Mouse (Mus musculus) right cerebral cortex, adult 18-20 months (tissue): ENCODE measurements at regions not wholly inside any gene's neighbourhood (a gene's known extent, or its start where the extent isn't known, plus 50 kb on each side); places are given as distances from the start of the nearest gene placed in this dataset.

Source experiments
- DNase-seq: peaks from one replicate; pipeline ENCODE4 v3.0.0; 2022; ENCODE audit warnings: mixed read lengths

DNA sequence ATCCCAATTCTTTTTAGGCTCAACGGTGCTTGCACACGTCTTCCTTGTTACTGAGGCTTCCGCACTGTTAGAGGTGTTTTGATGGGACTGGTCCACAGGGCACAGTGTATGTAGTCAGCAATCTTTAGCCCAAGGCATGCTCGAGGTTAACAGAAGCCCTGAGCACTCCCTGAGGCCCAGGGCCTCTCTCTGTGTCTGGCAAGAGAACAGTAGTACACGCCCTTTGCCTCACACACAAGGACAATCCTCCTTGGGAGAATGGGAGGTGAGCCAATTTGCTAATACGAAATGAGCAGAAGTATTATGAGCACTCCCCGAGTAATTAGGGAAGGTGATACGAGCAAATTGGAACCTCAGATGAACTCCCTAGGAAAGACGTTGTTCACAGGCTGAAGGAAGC is 136.5 kb upstream of the Arglu1 start:
- DNase-seq, result no peak

DNA sequence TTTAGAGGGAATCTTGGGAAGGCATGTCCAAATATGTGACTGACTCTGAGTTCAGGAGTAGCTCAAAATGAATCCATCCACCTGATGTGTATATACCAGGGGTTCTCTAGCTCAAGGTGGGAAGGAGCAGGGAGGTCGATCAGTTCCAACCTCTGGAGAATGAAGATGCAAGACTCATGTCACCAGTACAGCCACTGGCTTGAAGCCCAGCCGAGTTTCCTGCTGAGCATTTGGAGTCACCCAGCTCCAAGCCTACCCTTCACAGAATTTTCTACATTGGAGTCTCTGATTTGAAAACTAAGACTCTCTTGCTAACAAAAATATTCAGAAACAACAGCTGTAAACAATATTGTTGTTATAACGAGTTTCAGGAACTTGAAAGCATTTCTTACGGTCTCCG is 134.6 kb upstream of the Arglu1 start:
- DNase-seq, result no peak

DNA sequence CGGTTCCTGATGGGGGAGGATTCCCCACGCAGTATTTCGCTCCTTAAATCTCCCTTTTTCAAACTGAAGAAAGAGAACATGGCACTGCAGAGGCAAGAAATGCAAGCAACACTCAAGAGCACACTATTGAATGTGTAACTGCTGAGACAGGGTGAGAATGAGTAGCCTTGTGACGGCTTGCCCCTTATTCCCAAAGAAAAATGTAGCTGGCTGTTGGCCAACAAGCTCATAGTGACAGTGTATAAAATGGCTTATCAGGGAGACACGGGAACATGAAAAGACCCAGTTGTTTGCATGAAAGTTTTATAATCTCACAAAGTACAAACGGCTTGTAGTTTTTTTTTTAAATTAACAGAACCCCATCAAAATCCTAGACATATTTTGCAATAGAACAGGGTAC is 130.8 kb upstream of the Arglu1 start:
- no peak for DNase-seq

DNA sequence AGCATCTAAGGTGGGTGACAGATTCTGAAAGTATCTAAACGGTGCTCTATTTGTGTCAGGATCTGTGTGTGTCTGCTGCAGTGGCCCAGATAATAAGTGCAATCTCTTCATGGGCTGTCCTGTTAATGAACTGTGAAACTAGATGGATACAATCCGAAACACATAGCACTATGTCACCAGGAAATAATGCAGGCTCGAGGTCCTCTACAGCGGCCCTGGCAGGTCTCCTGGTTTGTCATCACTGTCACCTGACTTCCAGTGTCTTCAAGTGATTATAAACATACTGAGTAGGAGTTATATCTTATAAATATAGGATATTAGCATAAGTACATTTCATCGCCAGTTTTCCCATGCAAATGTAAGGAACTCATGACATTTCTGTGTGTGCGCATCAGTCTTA is 130.3 kb upstream of the Arglu1 start:
- DNase-seq, result no peak

DNA sequence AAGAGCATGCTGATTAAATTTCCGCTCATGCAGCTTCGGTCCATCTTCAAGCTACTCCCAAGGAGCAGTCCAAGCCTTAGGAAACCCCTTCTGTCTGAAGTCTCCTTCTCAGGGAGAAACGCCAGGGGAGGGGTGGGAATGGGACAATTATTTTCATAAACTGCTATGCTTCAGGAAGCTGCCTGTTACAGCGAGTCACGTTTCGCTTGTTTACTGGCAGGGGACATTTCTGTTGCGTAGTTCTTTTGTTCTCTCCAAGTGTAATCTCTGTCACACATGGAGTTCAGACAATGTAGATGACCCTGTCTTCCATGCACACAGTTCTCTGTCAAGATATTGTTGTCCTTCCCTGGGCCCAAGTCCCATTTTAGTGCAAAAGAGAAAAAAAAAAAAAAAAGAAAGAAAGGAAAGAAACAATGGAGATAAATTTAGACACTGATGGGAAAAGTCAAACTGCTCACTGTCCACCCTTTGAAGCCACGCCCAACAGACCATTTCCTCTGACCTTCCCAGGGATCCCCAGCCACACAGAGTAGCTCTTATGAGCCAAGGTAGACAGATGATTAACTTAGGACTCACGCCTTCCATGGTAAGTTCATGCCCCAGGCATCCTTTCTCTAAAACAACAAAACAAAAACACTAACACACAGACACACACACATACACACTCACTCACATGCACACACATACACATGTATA is 129.1 kb upstream of the Arglu1 start:
- no peak for DNase-seq

DNA sequence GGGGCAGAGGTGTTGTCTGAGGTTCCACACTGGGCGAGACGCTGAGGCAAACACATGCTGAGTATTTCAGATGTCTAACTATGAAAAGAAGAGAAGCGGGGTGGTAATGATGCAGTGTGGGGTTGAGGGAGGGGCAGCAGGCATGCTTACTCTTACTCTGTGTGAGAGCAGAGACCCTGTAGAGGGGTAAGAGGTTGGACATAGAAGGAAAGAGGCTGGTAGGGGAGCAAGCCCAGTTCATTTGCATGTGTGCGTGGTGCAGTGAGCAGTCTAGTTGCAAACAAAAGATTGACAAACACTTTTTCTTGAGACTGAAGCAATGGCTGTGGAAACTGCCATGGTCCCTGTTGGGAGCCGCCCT is 122.5 kb upstream of the Arglu1 start:
- no peak for DNase-seq

DNA sequence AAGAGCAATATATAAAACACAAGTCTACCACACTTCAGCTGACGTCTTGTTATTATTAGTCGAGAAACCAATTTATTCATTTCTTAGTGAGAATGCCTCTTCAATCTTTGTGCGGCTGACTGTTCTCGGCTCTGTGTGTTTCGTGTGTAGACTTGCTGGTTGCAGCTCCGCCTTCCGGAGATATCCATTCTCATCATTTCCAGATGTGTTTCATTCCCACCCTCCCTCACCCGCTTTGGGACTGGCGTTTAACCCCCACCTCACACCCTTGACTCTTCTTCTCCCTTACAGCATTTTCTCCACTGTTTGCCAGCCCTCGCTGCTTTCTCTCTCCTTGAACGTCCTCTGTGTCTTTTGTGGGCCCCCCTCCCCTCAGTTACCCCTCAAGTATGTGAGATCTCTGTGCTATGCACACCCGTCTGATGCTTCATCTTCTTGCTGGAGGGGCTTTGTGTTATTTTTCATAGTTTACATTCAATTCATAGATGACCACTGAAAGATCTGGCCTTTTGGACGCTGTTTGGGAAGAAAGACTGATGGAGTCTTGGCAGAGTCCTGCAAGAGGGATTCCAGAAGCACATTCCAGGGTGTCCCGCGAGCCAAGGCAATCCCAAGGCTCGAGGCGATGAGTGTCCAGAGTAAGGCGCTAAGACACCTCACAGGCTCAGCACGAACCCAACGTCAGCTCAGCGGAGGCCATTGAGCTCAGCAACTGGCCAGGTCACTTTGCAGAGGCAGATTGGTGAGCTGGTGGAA is 121.9 kb upstream of the Arglu1 start:
- DNase-seq, result no peak

DNA sequence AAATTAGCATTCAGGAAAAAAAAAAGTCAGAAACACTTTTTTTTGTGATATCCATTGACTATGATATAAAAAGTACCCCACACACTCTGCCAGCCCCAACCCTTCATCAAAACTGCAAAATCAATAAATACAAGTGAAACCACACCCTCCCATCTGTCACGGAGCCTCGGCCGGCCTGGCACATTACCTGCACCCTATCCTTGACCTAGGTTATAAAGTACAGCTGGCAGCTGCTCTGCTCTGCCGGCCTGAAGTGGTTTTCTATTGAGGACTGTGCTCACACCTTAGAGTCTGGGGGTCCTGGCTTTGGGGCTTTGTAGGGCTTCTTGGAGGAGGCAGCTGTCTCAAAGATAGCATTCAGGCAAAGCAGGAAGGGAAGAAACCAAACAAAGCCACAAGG is 120.6 kb upstream of the Arglu1 start:
- no peak for DNase-seq

DNA sequence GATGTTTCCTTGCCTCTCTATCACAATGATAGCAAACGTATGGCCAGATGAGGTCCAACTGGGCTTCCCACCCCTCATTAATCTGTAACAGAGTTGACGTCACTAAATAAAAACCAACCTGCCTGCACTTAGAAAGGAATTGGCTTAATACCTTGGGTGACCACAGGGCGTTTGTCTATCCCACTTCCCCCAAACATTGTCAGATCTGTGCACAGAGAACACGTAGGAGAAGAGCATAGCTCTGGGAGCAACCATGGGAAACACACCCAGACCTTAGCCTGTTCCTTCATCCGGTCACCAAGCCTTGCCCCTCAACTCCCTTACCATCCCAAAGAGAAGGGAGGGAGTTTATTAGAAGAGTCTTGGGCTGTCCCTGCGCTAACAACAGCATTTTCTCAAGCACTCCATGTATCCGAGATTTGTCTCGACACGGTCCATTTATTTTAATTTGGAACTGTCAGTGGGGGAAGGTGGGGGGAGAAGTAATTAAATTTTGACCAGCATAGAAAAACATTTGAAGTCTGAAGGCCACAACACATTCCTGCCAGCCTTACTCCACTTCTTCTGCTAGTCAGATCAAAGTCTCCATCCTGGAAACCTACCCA is 119.6 kb upstream of the Arglu1 start:
- no peak for DNase-seq

DNA sequence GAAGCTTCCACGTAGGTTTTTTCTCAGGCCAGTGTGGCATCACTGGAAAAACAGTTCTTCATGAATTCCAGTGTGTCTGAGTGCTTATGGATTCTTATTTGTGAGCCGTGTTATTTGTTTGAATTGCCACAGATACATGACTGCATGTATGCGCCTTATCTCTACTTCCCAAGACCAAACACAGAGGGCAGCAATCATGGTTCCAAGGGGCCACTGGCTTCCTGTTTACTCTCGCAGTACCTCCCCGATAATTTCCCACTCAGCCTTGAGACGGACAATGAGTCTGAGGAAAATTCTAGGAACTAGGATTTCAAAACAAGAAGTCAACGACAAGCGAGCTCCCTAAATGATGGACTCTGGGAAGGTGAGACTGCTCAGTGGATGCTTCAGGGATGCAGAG is 119.0 kb upstream of the Arglu1 start:
- no peak for DNase-seq

DNA sequence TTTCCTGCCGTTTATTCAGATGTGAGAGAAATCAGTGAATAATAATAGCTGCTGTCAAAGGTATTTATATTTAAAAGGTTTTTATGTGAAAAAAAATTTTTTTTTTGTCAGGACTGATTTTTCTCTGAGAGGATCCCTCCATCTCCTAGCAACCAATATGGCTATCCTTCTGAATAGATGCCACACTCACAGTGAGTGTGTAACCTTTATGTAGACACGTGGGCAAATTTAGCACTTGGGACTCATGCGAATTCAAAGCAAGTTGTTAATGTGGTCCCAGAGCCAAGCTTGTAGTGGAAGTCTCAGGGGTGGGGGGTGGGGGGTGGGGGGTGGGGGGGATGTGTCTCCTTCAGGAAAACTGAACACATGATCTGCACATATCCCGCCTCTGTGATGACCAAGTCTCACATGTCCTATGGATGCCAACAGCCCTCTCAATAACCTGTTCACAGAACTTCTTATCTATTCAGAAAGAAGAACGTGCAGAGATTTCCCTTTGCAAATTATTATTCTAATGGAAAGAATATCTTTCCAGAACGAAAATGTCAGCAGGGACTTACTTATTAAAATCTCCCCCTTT is 112.5 kb upstream of the Arglu1 start:
- DNase-seq, result no peak

DNA sequence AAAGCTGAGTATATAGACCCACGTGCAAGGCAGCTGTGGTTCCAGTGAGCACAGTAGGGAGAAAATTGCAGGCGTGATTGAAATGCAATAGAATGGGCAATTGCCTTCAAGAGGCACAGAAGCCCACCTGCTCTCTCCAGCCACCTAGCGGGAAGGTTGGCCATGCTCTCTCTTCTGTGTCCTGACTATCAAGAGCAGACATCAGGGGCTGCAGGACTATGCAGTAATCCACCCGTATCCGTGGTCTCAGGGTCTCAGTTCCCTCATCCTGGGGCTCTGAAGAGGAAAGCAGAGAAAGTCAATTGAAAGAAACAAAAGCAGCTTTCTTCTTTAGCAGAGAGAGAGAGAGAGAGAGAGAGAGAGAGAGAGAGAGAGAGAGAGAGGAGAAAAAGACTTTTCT is 112.0 kb upstream of the Arglu1 start:
- no peak for DNase-seq

DNA sequence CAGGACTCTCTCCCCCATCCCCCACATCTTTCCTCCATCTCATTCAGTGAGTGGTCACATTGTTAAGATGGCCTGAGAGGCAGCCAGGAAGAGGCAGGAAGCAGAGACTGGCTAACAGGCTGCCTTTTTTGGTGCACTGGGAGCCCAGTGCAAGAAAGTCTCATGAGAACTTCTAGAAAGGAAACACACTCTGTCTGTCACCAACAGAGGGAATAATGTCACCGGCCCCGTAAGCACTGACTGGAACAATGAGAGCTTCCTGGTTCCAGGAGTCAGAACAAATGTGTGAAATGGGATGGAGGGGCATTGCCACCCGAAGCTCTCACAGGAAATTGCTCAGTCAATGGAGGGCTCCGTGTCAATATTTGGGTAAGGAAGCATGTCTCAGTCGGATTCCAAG is 111.3 kb upstream of the Arglu1 start:
- no peak for DNase-seq

DNA sequence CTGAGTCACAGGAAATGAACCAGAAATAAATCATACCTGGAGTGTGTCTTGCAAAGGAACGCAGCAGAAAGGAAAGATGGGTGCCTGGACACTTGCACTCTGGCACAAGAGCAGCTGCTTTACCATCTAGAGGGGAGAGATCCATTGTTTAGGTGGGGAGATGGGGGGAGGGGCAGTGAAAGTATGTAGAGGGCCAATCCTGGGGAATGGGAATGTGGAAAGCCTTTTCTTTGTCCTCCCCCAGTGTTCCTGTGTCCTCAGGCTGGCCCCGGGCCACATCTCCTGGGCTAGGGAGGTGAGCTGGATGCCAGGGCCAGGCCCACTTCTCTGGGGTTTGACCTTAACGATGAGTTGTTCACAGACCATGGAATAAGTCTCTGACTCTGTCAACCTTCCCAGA is 107.2 kb upstream of the Arglu1 start:
- DNase-seq, result no peak

DNA sequence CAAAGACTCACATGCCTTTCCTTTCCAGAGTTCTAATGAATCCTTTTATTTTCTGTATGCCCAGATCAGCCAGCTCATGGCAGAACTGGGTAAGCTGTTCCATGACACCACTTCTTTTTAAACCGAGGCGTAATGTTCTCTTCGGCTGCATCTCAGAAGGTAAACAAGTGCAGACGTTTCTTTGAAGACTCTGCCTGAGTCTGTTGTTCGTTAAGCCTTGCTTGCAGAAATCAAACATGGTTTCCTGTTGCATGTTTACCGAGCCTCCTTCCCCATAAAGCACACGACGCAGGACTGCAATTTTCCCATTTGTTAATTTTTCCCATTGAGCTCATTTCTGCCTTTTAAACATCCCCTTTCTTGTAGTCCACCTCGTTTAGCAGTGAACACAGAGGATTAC is 106.6 kb upstream of the Arglu1 start:
- no peak for DNase-seq

DNA sequence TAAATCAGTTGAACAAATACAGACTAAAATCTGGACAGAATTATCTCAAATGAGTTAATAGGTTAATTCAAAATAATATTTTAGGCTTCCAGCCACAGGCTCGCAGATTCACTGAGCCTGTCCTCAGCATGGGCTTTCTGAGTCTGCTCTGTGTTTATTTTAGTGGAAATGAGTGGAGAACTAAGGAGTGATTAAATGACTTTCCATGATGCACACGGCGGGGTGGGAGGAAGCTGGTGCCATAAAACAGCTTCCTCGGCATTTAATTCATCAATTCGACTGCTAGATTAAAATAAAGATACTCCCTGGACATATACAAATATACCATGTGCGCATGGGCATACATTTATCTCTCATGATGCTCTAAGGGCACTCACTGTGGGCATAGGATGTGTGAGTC is 104.4 kb upstream of the Arglu1 start:
- DNase-seq, result no peak

DNA sequence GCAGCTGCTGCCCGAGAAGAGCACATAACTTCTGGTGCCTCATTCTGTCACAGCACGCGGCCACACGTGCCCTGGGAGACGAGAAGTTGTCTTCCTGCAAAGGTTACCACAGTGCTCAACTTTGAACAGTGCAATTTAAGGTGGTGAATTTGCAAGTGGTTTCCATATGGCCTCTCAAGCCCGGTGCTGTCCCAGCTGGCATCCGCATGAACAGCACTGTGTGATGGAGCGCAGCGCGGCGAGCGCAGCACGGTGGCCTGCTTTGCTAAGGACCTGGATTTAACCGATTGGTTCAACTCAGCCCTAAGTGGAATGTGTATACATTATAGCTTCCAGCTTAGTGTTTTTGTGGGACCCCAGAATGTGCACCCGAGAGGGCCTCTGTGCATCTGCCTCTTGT is 89.6 kb upstream of the Arglu1 start:
- no peak for DNase-seq

DNA sequence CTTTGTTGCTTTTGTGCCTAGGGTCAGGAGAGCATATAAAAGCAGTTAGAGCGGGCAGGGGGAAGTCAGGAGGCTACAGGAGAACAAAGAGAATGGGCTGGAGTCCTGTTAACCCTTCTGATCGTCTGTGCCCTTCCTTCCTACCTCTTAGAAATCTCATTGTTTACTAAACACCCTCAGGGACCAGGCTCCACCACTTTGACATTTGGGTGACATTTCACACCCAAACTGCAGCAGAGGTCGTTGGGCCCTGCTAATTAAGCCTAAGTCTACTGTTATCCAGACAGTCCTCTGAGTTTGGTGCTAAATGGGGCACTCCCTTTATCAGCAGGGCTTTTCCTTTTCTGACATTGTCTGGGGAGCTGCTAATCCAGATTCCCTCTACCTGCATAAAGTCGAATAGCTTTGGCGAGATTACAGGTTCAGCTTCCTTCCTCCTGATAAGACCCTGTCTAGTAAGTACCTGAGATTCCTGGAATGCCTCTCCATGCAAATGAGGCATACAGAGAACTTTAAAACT is 84.2 kb upstream of the Arglu1 start:
- no peak for DNase-seq

DNA sequence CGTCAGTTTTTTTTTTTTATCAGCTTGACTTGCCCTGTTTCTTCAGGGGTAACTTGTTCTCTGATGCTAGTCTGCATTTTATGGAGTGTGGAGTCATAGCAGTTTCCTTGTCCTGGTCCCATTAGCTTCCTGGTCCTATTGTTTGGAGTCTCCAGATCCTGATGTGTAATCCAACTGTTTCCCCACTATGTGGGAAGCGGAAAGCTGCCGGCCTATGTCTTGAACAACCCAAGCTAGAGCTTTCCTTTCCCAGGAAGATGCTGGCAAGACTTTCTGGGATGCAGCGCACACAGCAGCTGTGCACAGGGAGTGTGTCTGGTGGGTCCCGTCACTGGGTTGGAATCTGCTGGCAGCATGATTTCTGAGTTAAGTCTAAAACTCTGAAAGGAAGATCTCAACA is 82.1 kb upstream of the Arglu1 start:
- DNase-seq, result no peak

DNA sequence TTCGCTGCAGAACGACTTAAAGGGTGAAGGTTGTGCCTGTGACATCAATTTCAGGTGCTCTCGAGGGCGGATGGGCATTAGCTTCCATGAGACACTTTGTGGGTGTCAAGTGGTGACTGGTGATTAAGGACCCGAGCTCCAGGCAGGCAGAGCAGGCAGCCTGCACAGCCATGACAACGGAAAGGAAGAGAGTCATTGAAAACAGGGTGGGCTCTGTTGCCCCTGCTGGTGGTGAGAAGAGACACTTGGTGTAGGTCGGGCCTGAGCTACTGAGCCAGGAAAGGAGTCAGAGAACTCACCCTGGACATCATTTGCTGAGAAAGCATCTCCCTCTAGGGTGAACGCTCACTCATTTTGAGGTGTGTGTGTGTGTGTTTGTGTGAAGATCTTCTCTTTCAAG is 80.1 kb upstream of the Arglu1 start:
- DNase-seq, result no peak

DNA sequence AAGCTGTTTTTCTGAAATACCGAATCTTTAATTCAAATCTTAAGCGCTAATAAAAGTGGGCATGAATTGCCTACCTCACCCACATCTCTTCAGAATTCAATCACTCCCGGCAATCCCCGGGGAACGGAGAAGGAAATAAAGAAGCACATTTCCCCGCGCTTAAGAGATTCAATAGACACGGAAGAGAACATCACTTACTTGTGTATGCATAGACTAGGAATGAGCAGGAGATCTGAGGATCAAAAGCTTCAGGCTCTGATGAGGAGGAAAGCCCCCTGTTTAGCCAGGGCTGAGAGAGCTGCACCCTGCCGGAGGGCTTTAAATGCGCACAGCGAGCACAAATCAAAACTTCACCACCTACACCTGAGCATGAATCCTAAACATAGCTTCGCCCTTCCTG is 72.0 kb upstream of the Arglu1 start:
- no peak for DNase-seq

DNA sequence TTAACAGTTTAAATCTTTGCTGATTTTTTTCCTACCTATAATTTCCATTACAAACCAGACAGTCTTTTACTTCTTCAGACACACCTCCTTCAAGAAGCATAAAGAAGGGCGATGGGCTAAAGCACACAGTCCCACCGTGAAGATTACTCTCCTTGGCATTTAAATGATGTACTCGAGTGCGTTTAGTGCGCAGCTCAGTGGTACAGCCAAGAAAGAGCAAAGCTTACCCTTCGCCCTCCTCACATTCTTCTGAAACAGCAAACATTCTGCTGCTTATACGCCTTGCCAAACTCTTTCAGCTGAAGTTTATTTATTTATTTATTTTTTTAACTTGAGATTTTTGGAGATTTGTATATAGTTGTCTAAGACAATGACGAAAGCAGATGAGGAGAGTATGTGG is 68.0 kb upstream of the Arglu1 start:
- no peak for DNase-seq

DNA sequence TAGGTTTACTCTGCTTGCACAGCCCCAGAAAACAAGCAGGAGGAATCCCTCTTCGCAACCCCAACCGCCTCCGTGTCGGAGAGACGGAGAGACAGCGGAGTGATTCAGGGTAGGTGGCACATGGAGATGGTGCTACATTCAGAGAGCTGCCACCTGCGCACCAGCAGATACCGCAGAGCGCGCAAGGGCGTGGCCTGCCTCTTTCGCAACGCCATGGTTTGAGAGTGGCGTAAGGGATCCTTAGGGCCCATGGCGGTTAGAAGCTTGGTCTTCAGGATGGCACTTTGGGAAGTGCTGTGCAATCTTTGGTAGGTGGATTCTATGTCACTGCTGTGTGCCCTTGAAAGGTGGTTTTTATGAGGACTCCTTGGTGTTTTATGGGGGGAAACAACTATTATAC is 60.9 kb upstream of the Arglu1 start:
- no peak for DNase-seq

DNA sequence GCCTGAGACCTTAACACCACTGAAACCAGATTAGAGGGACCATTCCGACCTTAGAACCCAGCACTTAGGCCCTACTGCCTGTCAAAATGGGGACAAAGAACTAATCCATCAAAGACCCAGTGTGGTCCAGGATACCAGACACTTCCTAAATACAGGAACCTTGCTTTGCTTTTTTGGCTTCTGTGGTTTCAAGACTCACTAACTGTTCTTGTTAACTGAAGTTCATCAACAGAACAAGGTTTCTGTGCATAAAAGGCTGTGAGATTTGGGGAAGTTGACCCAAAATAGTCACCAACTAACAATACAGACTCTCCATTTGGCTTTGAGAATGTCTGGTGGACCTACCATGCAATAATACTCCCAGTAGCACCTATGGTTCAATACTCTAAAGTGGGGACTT is 56.4 kb upstream of the Arglu1 start:
- DNase-seq, result no peak
